ENCODE assay signal across 10 mouse cellular contexts in genomic region chr5:133935451-133935850, GRCm38 (mm10).
"Had no signal": no experiment of that assay in that cellular context is flagged by ENCODE, and none has a peak within 500 bp of the region (broad histone marks: within the 10 kb centered on the region; RNA-seq: fewer than 3 reads in every experiment).

No protein-coding gene starts in this region.

- DNase-seq: kidney, adult 9 months; kidney, postnatal 36 days; layer of hippocampus, postnatal 36 days; right cerebral cortex, postnatal 14 days; thymus, postnatal 36 days had no signal

- ATAC-seq: liver, embryonic 12.5 days; midbrain, embryonic 16.5 days had no signal

- H3K36me3 ChIP-seq: limb, embryonic 15.5 days; liver, embryonic 12.5 days had no signal

- H3K4me3 ChIP-seq: limb, embryonic 15.5 days; liver, embryonic 12.5 days; megakaryocyte, embryonic 14.5 days had no signal

- H3K27me3 ChIP-seq: limb, embryonic 15.5 days; liver, embryonic 12.5 days; megakaryocyte, embryonic 14.5 days had no signal

- H3K27ac ChIP-seq: kidney, postnatal 0 days; limb, embryonic 15.5 days; liver, embryonic 12.5 days had no signal

- H3K4me1 ChIP-seq: limb, embryonic 15.5 days; liver, embryonic 12.5 days; megakaryocyte, embryonic 14.5 days had no signal

- H3K9me3 ChIP-seq: limb, embryonic 15.5 days had no signal
